Mouse (Mus musculus): ENCODE measurements around the gene Vmn1r74.
"Not testable (repeated sequence)": the region's sequence is repeated elsewhere in the genome, so short reads cannot be mapped to it uniquely, and the experiment has no call there.

Gene Vmn1r74

GRCm38 (mm10) chr7:11833680-11834079, at the start of gene Vmn1r74:
TSS of gene Vmn1r74 (plus strand) at chr7:11833980.
- no peak for DNase-seq

GRCm38 (mm10) chr7:11813751-11814150, 20.0 kb upstream of the Vmn1r74 start:
- DNase-seq = no peak

- no peak for DNase-seq
Measured at GRCm38 (mm10) chr7:11822166-11822565, 11.6 kb upstream of the Vmn1r74 start.

GRCm38 (mm10) chr7:11823246-11823645, 10.5 kb upstream of the Vmn1r74 start:
- not testable (repeated sequence) for DNase-seq

- no peak for DNase-seq
Measured at GRCm38 (mm10) chr7:11874330-11874729, 40.5 kb downstream of the Vmn1r74 start, which contains the start of gene Vmn1r75. TSS of gene Vmn1r75 (plus strand) at chr7:11874630.

All from kidney, postnatal 10 days (tissue).